Mouse (Mus musculus) cerebellum, adult (tissue): Measurements from ENCODE around the gene Igfals.

ENCODE experiments used
- ATAC-seq: cut with Nextera tagmentation; 2 replicates; pipeline ENCODE4 v1.9.2; 2017; ENCODE audit warnings: mild to moderate bottlenecking, moderate library complexity, mixed read lengths; ENCODE audit not compliant: insufficient number of reproducible peaks, low FRiP score, low TSS enrichment

Igfals gene

GRCm38 (mm10) chr17:24865776-24866175 lies at the start of gene Igfals:
Gene Igfals (plus strand): TSS chr17:24865997.
- ATAC-seq: peak; percentile 66; the same call in 1 of the 2 replicates

DNA sequence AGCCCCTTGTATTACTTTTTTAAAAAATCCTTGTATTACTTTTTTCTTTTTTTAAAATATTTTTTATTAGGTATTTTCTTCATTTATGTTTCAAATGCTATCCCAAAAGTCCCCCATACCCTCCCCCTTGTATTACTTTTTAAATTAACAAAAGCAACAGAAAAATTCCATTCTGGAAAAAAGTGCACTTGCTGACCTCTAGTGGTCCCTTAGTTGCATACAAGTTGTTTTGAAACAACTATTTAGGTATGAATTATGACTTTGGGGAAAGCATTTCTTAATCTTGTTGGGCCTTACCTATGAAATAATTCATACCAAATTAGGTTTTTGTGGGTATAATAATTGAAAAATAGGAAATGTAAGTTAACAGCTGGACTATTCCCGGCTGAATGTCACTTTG lies 48.3 kb upstream of the Igfals start:
- ATAC-seq: no peak

DNA sequence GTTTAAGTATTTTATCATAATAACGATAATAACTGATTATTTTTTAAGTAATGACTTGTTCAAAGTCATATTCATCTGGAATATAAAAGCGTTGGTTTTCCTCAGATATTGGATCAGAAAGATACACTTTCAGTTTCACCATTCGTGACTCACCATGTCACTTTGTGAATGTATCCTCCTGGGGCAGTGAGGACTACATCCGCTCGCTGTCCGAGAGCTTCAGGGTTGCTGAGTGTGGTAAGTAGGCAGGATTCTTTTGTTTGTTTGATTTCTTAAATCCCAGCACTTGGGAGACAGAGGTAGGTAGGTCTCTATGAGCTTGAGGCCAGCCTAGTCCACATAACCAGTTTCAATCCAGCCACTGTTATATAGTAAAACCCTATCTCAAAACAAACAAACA lies 47.6 kb upstream of the Igfals start:
- no peak for ATAC-seq

GRCm38 (mm10) chr17:24819469-24819868 lies 46.3 kb upstream of the Igfals start:
- no peak for ATAC-seq

DNA sequence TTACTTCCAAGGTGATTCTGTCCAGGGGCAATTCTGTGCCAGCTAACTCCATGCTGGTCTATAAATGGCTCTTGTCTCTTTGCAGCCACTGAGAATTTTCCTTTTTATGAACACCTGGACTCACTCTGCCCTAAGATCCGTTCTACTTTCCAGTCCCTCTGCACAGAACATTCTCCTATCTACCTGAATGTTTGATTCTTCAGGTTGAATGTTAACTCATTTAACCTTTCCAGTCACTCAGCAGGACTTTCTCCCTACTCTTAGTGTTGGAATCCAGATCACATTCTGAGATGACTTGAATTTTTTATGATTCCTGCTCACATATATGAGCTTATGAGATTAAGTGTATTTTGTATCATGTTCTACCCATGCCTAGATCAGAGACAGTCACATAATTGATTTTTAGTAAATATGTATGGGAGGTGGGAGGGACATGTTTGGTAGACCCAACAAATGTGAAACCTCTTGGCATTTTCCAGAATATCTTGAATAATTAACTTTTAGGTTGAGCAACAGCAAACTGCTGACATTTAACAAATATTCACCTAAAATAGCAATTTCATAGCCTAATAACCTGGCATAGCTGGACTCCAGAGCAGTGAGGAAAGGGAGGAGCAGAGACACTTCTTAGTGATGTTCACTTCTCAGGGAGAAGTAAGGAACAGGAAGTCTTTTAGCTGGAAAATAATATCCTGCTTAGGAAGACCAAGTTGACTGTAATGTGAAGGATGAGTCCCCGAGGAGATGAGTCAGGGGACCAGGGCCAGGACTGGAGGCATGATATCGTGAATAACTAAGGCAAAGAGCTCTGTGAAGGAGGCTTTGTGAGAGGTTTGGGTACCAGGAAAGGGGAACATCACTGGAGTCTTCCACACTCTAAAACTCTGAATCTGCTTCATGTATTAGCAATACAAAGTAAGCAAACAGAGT lies 44.2 kb upstream of the Igfals start:
- ATAC-seq: no peak

DNA sequence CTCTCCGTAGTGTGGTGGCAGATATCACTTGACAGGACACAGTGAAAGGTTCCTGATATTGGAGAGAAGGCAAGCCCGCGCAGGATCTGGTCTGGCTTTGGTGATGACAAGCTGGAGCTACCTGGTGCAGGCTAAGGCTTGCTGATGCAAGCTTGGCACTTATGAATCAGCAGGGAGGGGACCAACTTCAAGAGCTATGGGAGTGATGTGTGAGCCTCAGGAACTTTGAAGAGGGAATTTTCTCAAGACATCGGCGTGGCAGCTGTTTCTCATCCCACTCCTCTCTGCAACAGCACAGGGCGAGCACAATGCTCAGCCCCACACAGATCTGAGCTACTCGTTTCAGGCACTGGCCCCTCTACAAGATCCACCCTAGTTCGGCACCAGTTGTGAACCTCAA lies 26.0 kb upstream of the Igfals start, which contains the start of gene Hagh:
Gene Hagh (plus strand): TSS at position 302 of the 400 bp plus-strand sequence.
- no peak for ATAC-seq

DNA sequence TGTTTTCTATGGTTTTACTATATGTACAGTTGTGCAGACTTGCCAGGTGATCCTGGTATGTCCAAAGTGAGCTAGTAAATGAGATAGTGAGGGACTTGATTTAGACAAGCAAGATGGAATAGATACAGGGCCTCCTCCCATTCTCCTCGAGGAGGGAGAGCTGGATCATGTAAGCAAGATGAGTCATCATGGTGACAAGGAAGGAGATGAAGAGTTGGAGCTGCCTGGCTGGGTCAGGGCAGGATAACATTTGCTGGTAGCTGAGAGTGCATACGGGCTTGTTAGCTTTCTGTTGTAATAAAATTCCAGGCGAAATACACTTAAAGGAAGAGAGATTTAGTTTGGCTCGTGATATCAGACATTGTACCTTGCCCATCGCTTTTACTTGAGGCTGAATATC lies 25.5 kb upstream of the Igfals start:
- ATAC-seq: no peak

DNA sequence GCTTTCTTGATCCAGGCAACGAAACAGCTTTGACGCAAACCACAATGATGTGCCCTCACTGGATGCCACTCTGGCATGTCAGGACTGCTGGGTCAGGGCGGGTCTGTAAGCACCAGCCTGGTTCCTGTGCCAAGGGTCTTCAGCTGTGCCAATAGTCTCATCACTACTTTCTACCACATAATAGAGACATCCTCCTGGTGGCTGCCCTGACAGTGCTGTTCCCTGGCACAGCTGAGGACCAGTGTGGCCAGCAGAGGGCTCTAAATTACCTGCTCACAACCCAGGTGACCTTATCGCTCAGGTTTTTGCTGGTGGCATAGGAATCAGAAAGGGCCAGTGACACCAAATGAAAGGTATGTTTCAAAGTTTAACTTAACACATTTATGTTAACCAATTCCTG lies 24.7 kb upstream of the Igfals start:
- ATAC-seq: no peak

GRCm38 (mm10) chr17:24842631-24843030 lies 23.2 kb upstream of the Igfals start:
- no peak for ATAC-seq

DNA sequence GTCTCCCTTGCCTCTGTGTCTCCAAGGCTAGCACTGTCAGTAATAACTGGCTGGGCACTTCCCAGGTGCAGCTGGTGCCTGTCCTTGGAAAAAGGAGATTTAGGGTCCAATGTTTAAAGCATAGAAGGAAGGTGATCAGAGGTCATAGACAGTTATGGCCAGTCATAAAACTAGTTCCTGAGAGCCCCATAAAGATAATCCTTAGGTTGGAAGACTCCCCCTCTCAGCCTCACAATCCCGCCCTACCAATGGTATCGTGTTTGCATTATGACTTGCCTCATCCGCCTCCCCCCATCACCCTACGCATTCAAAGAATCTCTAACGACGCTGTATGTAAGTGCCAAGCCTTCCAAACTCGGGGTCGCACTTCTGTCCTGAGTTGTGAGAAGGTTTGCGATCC lies 21.3 kb upstream of the Igfals start:
- ATAC-seq: no peak

GRCm38 (mm10) chr17:24847386-24847785 lies 18.4 kb upstream of the Igfals start:
- ATAC-seq: no peak

DNA sequence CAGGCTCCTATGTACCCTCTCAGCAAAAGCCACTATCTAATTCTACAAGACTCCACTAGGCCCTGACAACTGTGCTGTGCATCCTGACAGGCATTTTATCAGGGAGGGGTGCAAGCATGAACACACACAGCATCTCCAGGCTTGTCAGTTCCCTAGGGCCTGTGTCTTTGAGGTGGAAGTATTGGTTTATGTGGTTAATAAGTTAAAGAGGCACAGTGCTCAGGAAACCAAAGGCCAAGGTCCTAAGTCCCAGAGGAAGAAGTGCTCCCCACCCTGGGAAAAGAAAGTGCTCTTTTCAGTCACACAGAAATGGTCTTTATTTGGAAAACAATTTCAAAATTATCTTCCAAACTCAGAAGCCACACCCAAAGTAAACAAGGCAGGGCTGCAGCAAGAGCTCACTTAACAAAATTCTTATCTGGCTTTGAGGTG lies 17.2 kb upstream of the Igfals start:
- ATAC-seq: no peak

DNA sequence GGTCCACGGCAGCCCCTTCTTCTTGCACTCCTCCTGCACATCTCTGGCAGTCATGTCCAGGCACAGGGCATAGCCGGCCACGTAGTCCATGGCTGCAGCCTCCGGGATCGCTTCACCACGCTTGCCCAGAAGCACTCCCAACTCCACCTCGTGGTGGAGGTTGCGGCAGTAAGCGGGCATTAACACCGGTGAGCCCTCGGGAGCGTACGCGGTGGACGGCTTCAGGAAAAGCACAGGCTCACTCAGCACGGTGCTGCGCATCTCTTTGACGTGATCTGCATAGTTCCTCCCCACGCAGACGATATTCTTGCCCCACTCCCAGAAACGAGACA lies 16.1 kb upstream of the Igfals start:
- peak; percentile 71 for ATAC-seq

DNA sequence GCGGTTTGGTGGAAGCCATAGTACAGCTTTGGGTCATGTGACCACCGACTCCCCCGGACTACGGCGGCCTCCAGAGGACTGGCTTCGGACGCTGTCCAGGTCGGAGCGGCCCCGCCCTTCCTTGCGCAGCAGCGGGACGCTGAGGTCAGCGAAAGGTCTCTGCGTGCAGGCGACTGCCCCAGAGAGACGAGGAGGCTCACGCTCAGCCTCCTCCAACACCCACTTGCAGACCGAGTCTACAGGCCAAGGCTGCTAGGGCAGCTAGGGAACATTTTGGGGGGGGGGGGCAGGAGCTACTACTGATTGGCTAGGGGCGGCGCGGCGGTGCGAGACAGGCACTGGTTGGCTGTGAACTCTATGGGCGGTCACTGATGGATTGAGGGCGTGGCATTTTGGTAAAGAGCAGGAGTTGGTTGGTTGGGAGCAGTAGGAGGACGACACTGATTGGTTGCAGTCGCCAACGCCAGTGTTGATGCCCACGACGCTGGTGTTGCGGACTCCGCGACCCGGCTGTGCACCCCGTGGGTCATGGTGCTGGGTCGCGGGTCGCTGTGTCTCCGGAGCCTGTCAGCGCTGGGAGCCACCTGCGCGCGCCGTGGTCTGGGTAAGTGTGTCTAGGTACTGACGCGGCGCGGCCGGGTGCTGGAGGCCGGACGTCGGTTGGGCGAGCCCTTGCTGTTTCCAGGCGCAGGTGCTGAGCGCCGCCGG lies 15.6 kb upstream of the Igfals start, which contains the start of gene Fahd1:
Gene Fahd1 (minus strand): TSS at position 300 of the 708 bp plus-strand sequence.
- peak; percentile 96 for ATAC-seq

DNA sequence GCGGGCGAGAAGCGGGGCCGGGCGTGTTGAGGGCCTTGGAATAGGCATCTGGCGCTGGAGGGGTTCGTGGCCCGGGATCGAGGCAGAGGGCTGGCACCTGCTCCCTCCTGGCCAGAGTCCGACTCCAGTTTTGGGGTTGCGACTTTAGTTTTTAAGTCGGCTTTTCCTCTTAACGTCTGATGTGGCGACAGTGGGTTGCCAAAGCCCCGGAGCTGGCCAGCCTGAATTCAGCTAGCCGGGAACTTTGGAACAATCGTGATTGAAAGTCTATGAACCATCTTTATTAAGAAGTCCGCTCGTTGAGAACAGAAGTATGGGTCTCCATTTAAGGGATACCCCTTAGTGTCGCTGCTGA lies 15.0 kb upstream of the Igfals start:
- ATAC-seq: no peak

DNA sequence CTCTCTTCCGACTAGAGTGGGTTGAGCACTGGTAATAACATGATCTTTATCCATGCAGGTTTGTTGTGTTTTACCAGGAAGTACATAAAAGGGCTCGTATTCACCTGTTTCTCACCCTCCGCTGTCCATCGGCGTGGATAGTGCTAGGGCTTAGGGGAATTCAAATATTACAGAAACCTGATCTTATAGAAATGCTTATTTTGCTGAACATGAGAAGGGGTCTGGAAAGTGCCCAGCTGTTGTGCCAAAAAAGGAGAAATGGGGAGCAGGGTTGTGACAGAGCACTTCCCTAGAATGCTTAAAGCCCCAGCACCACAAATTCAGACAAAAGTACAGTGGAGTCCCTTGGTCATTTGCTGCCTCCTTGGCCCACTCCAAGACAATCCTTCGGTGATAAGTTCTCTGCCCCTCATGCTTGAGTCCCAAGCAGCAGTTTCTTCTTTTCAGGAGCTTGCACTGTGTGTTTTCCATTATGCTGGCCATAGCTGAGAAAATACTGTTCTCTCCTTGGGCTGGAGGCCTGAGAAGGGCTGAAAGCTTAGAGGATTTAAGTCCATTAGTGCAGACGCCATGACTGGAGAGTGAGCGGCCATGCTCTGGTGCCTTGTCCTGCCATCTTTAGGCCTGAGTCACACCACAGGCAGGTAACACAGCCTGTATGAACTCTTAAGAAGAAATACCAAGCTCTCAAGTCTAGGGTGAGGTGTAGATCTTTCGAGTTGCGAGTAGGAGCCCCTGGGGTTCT lies 14.2 kb upstream of the Igfals start:
- no peak for ATAC-seq

GRCm38 (mm10) chr17:24855838-24856464 lies 9.8 kb upstream of the Igfals start:
- ATAC-seq: no peak

- ATAC-seq: no peak
Observed at GRCm38 (mm10) chr17:24856589-24856988, 9.2 kb upstream of the Igfals start.

GRCm38 (mm10) chr17:24857831-24858470 lies 7.8 kb upstream of the Igfals start:
- no peak for ATAC-seq

- no peak for ATAC-seq
Observed at GRCm38 (mm10) chr17:24858967-24859366, 6.8 kb upstream of the Igfals start.
